Mouse (Mus musculus) C2C12 (cell line): ENCODE data around the gene Gabrd.

Source experiments
- CTCF ChIP-seq: IDR thresholded peaks from one replicate; pipeline ENCODE4 v1.5.1; 2011; ENCODE audit not compliant: control insufficient read depth, insufficient read depth, insufficient read length
- MAX ChIP-seq: IDR thresholded peaks from one replicate; pipeline ENCODE4 v1.6.1; 2011; ENCODE audit warnings: mild to moderate bottlenecking, control low read depth
- MYOD1 ChIP-seq: IDR thresholded peaks from one replicate; pipeline ENCODE4 v1.6.1; 2011; ENCODE audit warnings: low read depth; ENCODE audit not compliant: control insufficient read depth, insufficient read length
- USF1 ChIP-seq: IDR thresholded peaks from one replicate; pipeline ENCODE4 v1.6.1; 2011; ENCODE audit warnings: low read depth, mild to moderate bottlenecking, control low read depth, moderate library complexity

- TF ChIP-seq MYOD1, result no peak
- no peak for TF ChIP-seq CTCF
- no peak for TF ChIP-seq MAX
- no peak for TF ChIP-seq USF1
These were observed 43.4 kb downstream of the Gabrd start for GRCm38 (mm10) chr4:155354546-155354945.
